Mouse (Mus musculus) liver, embryonic 11.5 days (tissue): ENCODE results near the gene Tcap. TPM values are rescaled to one million over a fixed set of nuclear protein-coding genes. Genes with fewer than 3 reads are reported as not detected.

Experiments used
- ATAC-seq: fragments of 200-750 bp; cut with Nextera tagmentation; replicated peaks from 2 replicates; pipeline ENCODE4 v1.8.0; 2017; ENCODE audit warnings: moderate number of reproducible peaks, mild to moderate bottlenecking, moderate TSS enrichment, moderate library complexity; ENCODE audit not compliant: low FRiP score
- DNase-seq: peaks from one replicate; pipeline ENCODE4 v3.0.0-alpha.2; 2017; ENCODE audit warnings: low spot score
- H3K27ac ChIP-seq: fragments of 300-500 bp; sonication (generic); 2 replicates; pipeline ENCODE4 v1.5.1; 2014; ENCODE audit warnings: mild to moderate bottlenecking, low read depth, low read length, control low read depth
- H3K27me3 ChIP-seq: fragments of 300-500 bp; sonication (generic); replicated peaks from 2 replicates; pipeline ENCODE4 v1.6.1; 2014; ENCODE audit warnings: low read length, mixed read lengths; ENCODE audit not compliant: control insufficient read depth, insufficient read depth
- H3K36me3 ChIP-seq: fragments of 300-500 bp; sonication (generic); 2 replicates; pipeline ENCODE4 v1.6.1; 2014; ENCODE audit warnings: mild to moderate bottlenecking, low read length, moderate library complexity, mixed read lengths; ENCODE audit not compliant: control insufficient read depth, insufficient read depth
- H3K4me1 ChIP-seq: fragments of 300-500 bp; sonication (generic); replicated peaks from 2 replicates; pipeline ENCODE4 v1.6.1; 2014; ENCODE audit warnings: low read length, mixed read lengths; ENCODE audit not compliant: control insufficient read depth, insufficient read depth
- H3K4me2 ChIP-seq: fragments of 300-500 bp; sonication (generic); 2 replicates; pipeline ENCODE4 v1.6.1; 2014; ENCODE audit warnings: mild to moderate bottlenecking, control low read depth, moderate library complexity
- H3K4me3 ChIP-seq: fragments of 300-500 bp; sonication (generic); 2 replicates; pipeline ENCODE4 v1.5.1; 2014; ENCODE audit warnings: low read depth, low read length, control low read depth
- H3K9ac ChIP-seq: fragments of 300-500 bp; sonication (generic); 2 replicates; pipeline ENCODE4 v1.6.1; 2014; ENCODE audit warnings: low read depth, low read length, control low read depth
- H3K9me3 ChIP-seq: fragments of 300-500 bp; sonication (generic); 2 replicates; pipeline ENCODE4 v1.6.1; 2016; ENCODE audit warnings: low read length, inconsistent platforms, mixed read lengths; ENCODE audit not compliant: control insufficient read depth
- WGBS: fragments of 180-500 bp; shearing (Covaris S2); extraction: QIAGEN DNeasy Blood & Tissue Kit; methylation state at CpG from one replicate; pipeline ENCODE4 v1.1.7; 2014; 5-methylcytosine and 5-hydroxymethylcytosine counted together
- polyA plus RNA-seq: library from polyadenylated mRNA; unstranded; fragments of >200 nt; fragmentation: Nextera tagmentation; extraction: Ambion mirVana; gene quantifications from 2 replicates; pipeline ENCODE4 v1.2.1, GENCODE M21; 2014

Gene Tcap
- polyA plus RNA-seq, 1 experiment from 2014 or later, result 0.89 TPM

GRCm38 (mm10) chr11:98341174-98341573 is 42.4 kb upstream of the Tcap start:
- WGBS, result 65% methylated on average over 4 of the region's 4 CpGs
- no peaks in the 10 kb centered on the region for H3K9me3 ChIP-seq
- no peak overlapping the region for H3K9ac ChIP-seq
- no peaks in the 10 kb centered on the region for H3K36me3 ChIP-seq
- no peak overlapping the region for H3K4me2 ChIP-seq
- DNase-seq, result no peak
- no peak overlapping the region for H3K4me3 ChIP-seq
- no peak overlapping the region for H3K27ac ChIP-seq
- ATAC-seq, result no peak
- peaks cover 12% of the 10 kb centered on the region for H3K4me1 ChIP-seq
- H3K27me3 ChIP-seq, result peaks cover 84% of the 10 kb centered on the region

GRCm38 (mm10) chr11:98342000-98342945 is 41.3 kb upstream of the Tcap start:
- Histone ChIP-seq H3K4me1 (peaks cover 12% of the 10 kb centered on the region), H3K9ac (no peak overlapping the region), H3K27ac (no peak overlapping the region), H3K4me3 (0 out of 2 replicates have a peak overlapping the region, but pooled peaks have one; percentile 6), H3K36me3 (no peaks in the 10 kb centered on the region), H3K27me3 (peaks cover 84% of the 10 kb centered on the region), H3K9me3 (no peaks in the 10 kb centered on the region), H3K4me2 (peak overlapping the region; percentile 47)
- ATAC-seq (no peak), DNase-seq (peak; percentile 86)
- WGBS, result 3% methylated on average over 29 of the region's 29 CpGs

- Histone ChIP-seq H3K4me3 (no peak overlapping the region), H3K9ac (no peak overlapping the region), H3K4me2 (peak overlapping the region; percentile 35; the same call in 1 of the 2 replicates), H3K4me1 (peaks cover 13% of the 10 kb centered on the region), H3K36me3 (no peaks in the 10 kb centered on the region), H3K27me3 (peaks cover 84% of the 10 kb centered on the region), H3K9me3 (no peaks in the 10 kb centered on the region), H3K27ac (no peak overlapping the region)
- WGBS, result 2% methylated on average over 14 of the region's 14 CpGs
- peak; percentile 66 for DNase-seq
- no peak for ATAC-seq
Measured at GRCm38 (mm10) chr11:98345253-98345652, 38.4 kb upstream of the Tcap start.

GRCm38 (mm10) chr11:98346168-98346567 is 37.4 kb upstream of the Tcap start:
- DNase-seq, result no peak
- no peak overlapping the region for H3K4me2 ChIP-seq
- no peak overlapping the region for H3K9ac ChIP-seq
- no peaks in the 10 kb centered on the region for H3K9me3 ChIP-seq
- no peak overlapping the region for H3K4me3 ChIP-seq
- H3K4me1 ChIP-seq, result peaks cover 13% of the 10 kb centered on the region
- H3K27me3 ChIP-seq, result peaks cover 86% of the 10 kb centered on the region
- no peak for ATAC-seq
- WGBS, result 18% methylated on average over 9 of the region's 9 CpGs
- no peak overlapping the region for H3K27ac ChIP-seq
- no peaks in the 10 kb centered on the region for H3K36me3 ChIP-seq

GRCm38 (mm10) chr11:98347385-98348082 is 36.1 kb upstream of the Tcap start:
- Histone ChIP-seq H3K27ac (no peak overlapping the region), H3K4me1 (peaks cover 10% of the 10 kb centered on the region), H3K9me3 (no peaks in the 10 kb centered on the region), H3K4me3 (no peak overlapping the region), H3K27me3 (peaks cover 86% of the 10 kb centered on the region), H3K36me3 (no peaks in the 10 kb centered on the region), H3K9ac (no peak overlapping the region), H3K4me2 (no peak overlapping the region)
- ATAC-seq (no peak), DNase-seq (no peak)
- WGBS, result 10% methylated on average over 12 of the region's 12 CpGs

- peaks cover 93% of the 10 kb centered on the region for H3K27me3 ChIP-seq
- peaks cover 10% of the 10 kb centered on the region for H3K4me1 ChIP-seq
- no peak within 1 kb of the TSS for H3K27ac ChIP-seq
- H3K4me3 ChIP-seq, result peak within 1 kb of the TSS; percentile 42
- H3K4me2 ChIP-seq, result peak within 1 kb of the TSS; percentile 71
- H3K9me3 ChIP-seq, result no peaks in the 10 kb centered on the region
- H3K9ac ChIP-seq, result no peak within 1 kb of the TSS
- WGBS, result 2% methylated on average over 55 of the region's 55 CpGs
- 0 out of 2 replicates have a peak, but pooled peaks have one; percentile 15 for ATAC-seq
- H3K36me3 ChIP-seq, result no peaks in the 10 kb centered on the region
- DNase-seq, result no peak
Measured at GRCm38 (mm10) chr11:98348083-98348961, 35.3 kb upstream of the Tcap start, which contains the start of gene Ppp1r1b. Gene Ppp1r1b, plus strand, starts transcription at chr11:98348404.

- H3K36me3 ChIP-seq, result no peaks in the 10 kb centered on the region
- ATAC-seq (no peak), DNase-seq (no peak)
- H3K9ac ChIP-seq, result no peak overlapping the region
- peaks cover 96% of the 10 kb centered on the region for H3K27me3 ChIP-seq
- peaks cover 10% of the 10 kb centered on the region for H3K4me1 ChIP-seq
- peak overlapping the region; percentile 42; the same call in 1 of the 2 replicates for H3K4me3 ChIP-seq
- 8% methylated on average over 9 of the region's 9 CpGs for WGBS
- no peaks in the 10 kb centered on the region for H3K9me3 ChIP-seq
- H3K27ac ChIP-seq, result no peak overlapping the region
- no peak overlapping the region for H3K4me2 ChIP-seq
Measured at GRCm38 (mm10) chr11:98349308-98349707, 34.3 kb upstream of the Tcap start.
